Mouse (Mus musculus): ENCODE results near the gene Psg25. TPM values are rescaled to one million over a fixed set of nuclear protein-coding genes. Genes with fewer than 3 reads are reported as not detected.

Psg25 gene
- not detected in 2 replicates for polyA plus RNA-seq (2015; fragmentation: Nextera tagmentation; extraction: Ambion mirVana)

GRCm38 (mm10) chr7:18532169-18532568 is at the start of gene Psg25:
Gene Psg25 (minus strand): TSS chr7:18532269.

GRCm38 (mm10) chr7:18567205-18567604 is 35.1 kb upstream of the Psg25 start, which contains the start of gene Psg27:
Gene Psg27 (minus strand): TSS chr7:18567305.

GRCm38 (mm10) chr7:18484077-18484476 is 48.0 kb downstream of the Psg25 start, which contains the start of gene Psg26:
Gene Psg26 (minus strand): TSS chr7:18484177.

Other genes starting within 250 kb of the Psg25 start
- not detected in 2 replicates for gene Psg18, start 177.3 kb downstream of the Psg25 start, polyA plus RNA-seq (2015; fragmentation: Nextera tagmentation; extraction: Ambion mirVana)
- not detected in 2 replicates for gene Psg28, start 100.2 kb downstream of the Psg25 start, polyA plus RNA-seq (2015; fragmentation: Nextera tagmentation; extraction: Ambion mirVana)
- not detected in 2 replicates for gene Psg26, start 48.1 kb downstream of the Psg25 start, polyA plus RNA-seq (2015; fragmentation: Nextera tagmentation; extraction: Ambion mirVana)
- not detected in 2 replicates for gene Psg27, start 35.0 kb upstream of the Psg25 start, polyA plus RNA-seq (2015; fragmentation: Nextera tagmentation; extraction: Ambion mirVana)
- not detected in 2 replicates for gene Psg23, start 84.2 kb upstream of the Psg25 start, polyA plus RNA-seq (2015; fragmentation: Nextera tagmentation; extraction: Ambion mirVana)
- gene Psg21, start 124.5 kb upstream of the Psg25 start, polyA plus RNA-seq (2015; fragmentation: Nextera tagmentation; extraction: Ambion mirVana), result not detected in 2 replicates
- gene Psg20, start 153.9 kb upstream of the Psg25 start, polyA plus RNA-seq (2015; fragmentation: Nextera tagmentation; extraction: Ambion mirVana), result not detected in 2 replicates
- not detected in 2 replicates for gene Psg22, start 185.8 kb upstream of the Psg25 start, polyA plus RNA-seq (2015; fragmentation: Nextera tagmentation; extraction: Ambion mirVana)

All from neural tube, postnatal 0 days (tissue).